Mouse (Mus musculus) testis, postnatal 10 days (tissue): ENCODE results near the gene Unc5a.

Experiments
- DNase-seq: peaks from one replicate; pipeline ENCODE4 v3.0.0; 2021; ENCODE audit warnings: low spot score

The Unc5a gene

GRCm38 (mm10) chr13:55004646-55005045 lies 55.4 kb downstream of the Unc5a start:
- peak; percentile 64 for DNase-seq

GRCm38 (mm10) chr13:55005691-55006414 lies 56.6 kb downstream of the Unc5a start:
- DNase-seq: no peak

- no peak for DNase-seq
Measured at GRCm38 (mm10) chr13:55006415-55006742, 57.2 kb downstream of the Unc5a start.

- DNase-seq: no peak
Measured at GRCm38 (mm10) chr13:55008589-55008988, 59.4 kb downstream of the Unc5a start.

- DNase-seq: no peak
Measured at GRCm38 (mm10) chr13:55011103-55011502, 61.9 kb downstream of the Unc5a start.

GRCm38 (mm10) chr13:55011981-55012478 lies 62.8 kb downstream of the Unc5a start:
- no peak for DNase-seq

DNA sequence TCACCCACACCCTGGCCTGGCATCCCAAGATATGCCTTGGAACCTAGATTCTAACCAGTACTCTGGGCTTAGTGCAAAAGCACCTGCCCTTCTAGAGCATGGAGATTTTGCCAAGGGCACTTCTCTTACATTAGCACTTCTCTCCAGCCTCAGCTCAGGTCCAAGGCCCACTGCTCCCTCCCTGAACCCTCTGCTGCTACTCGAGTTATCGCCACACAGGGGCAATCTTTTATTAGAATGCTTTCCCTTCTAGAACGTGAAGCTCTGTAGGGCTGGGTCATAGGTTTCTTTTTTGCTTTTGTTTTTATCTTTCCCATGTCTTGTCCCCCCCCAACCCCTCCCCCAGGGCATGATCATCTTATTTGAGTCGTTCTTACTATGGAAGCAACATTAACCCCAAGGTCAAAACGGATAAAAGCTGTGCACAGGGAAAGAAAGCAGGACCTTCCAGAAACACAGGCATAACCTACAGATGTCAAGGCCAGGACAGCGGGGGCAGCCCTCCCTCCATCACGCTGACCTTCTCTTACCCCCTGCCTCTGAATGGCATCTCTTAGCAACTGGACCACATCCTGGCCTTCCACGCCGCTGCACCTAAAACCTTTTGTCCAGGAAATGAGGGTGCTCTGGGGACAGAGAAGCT lies 64.6 kb downstream of the Unc5a start:
- no peak for DNase-seq

- peak; percentile 35 for DNase-seq
Measured at GRCm38 (mm10) chr13:55014451-55014850, 65.2 kb downstream of the Unc5a start.

- DNase-seq: peak; percentile 17
Measured at GRCm38 (mm10) chr13:55017154-55017897, 68.1 kb downstream of the Unc5a start.

DNA sequence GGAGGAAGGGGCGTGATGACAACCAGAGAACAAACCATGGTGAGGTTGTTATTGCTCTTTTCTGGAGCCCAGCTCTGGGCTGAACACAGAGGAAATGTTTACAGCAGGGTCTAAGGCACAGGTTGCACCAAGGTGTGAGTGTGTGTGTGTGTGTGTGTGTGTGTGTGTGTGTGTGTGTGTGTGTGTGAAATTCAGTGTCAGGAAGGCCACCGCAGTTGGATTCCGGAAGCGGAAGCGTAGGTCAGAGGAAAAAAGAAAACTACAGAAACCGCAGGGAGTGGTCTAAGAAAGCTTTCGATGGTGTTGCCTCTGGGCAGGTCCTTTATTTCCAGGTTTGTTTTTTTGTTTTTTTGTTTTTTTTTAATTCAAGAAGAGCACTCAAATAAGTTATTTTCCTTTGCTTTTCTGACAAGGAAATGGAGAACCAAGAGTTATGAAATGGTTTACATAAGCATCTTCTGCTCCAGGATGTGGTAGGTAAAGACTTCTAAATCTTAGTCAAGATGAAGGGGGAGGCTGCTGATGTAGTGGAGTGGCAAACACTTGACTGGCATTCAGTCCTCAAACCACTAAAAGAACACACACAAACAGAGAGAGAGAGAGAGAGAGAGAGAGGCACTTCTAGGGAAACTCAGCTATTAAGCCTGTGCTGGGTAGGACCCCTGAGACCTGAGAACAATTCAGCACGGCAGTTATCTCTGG lies 68.8 kb downstream of the Unc5a start:
- no peak for DNase-seq

- no peak for DNase-seq
Measured at GRCm38 (mm10) chr13:55018700-55019099, 69.5 kb downstream of the Unc5a start.

- no peak for DNase-seq
Measured at GRCm38 (mm10) chr13:55019181-55019580, 70.0 kb downstream of the Unc5a start.

GRCm38 (mm10) chr13:55020051-55020450 lies 70.8 kb downstream of the Unc5a start:
- DNase-seq: no peak

DNA sequence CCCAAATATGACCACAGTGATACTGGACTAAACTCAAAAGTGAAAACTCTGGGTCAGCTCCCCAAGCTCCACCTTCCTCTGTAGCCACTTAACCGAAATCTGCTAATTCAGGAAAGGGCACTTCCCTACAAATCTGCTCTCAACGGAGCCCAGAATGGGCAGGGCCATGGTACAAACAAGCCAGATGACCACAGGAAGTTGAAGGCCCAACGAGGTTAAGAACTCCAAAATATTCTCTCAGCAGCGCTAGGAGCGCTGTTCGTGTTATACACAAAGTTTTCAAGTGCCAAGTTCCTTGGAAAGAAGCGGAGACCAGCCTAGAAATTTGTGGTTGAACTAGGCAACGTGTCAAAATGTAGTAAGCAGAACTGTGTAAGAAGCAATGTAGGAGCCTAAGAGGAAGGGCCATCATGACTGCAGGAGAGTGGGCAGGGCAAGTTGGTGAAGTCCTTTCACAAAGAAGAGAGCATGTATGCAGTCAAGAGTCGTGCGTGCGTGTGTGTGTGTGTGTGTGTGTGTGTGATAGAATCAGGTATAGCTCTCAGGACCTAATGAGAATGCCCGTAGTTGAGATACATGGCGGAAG lies 72.1 kb downstream of the Unc5a start, which contains the start of gene Hk3:
Gene Hk3, minus strand, starts transcription at position 192 of the 586 bp plus-strand sequence.
- DNase-seq: no peak

DNA sequence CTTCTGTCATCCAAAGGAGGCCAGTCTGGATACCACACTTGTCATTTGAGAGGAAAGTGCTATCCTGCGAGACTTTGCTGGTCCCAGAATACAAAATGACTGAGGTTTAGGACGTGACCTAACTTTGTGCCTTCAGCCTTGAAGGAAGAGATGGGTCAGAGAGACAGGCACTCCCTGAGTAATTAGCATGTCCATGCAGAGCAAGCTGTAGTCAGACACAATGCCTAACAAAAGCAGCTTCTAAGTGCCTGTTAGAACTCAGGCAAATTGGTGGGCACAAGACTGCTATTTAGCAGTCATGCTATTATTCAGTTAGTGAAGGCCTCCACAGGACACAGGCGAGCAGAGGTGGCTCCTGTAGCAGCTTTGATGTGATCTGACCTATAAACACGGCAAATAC lies 73.0 kb downstream of the Unc5a start:
- no peak for DNase-seq

DNA sequence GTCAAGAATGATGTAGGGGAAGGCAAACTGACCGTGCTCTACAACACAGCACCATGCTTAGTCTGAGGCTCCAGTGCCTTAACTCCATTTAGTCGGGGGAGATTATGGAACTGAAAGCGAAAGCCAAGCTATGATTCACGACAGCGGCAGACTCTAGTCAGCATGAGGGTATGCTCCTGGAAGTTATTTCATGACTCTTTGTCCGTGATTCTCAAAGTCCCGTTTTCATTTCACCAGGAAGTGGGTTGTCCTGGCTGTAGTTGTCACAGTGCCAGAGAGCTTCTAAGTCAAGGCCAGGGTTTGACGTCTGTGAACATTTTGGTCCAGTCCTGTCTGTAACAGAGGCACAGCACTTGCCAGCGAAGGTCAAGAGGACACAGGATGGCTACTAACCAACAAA lies 73.5 kb downstream of the Unc5a start:
- no peak for DNase-seq

DNA sequence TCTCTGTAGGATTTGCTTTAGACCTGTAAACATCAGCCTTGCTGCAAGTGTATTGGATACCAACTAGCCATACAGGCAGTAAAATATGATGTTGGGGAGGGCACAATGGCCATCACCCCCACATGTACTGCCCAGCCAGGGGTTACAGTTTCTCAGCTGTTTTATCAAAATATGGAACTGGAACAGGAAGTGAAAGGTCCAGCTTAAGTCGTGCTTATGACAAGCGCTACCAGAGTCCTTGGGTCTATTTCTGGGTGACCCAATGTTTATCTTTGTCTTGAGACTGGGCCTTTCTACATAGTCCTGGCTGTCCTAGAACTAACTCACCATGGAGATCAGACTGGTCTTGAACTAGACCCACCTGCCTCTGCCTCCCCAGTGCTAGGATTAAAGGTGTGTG lies 75.0 kb downstream of the Unc5a start:
- DNase-seq: no peak

- DNase-seq: no peak
Measured at GRCm38 (mm10) chr13:55040016-55040415, 90.8 kb downstream of the Unc5a start.

DNA sequence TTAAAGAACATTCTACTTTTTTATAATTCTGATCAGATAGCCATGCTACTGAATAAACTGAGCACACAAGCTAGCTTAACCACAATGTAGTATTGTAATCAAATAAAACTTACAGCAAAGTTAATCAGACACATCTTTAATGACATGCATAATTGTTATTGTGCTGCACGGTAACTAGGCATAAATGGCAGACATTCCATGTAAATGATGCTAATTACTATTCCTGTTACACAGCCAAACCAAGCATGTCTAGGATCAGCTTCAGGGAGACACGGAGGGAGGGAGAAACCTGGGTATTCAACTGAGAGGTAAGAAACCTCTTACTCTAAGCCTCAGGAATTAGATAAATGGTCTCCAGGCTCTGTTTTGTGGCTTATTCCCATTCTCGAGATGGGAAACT lies 98.5 kb downstream of the Unc5a start:
- DNase-seq: no peak
